Mouse (Mus musculus) gastrocnemius, postnatal 14 days (tissue): ENCODE measurements at regions not wholly inside any gene's neighbourhood (a gene's known extent, or its start where the extent isn't known, plus 50 kb on each side); places are given as distances from the start of the nearest gene placed in this dataset.
A peak's percentile ranks its signal among the peaks of the same experiment; 100 is the strongest.

Experiments
- DNase-seq: peaks from one replicate; pipeline ENCODE4 v3.0.0; 2021; ENCODE audit warnings: mixed read lengths
- intact Hi-C: fragments of 180-260 bp; cut with DNase I; formaldehyde crosslinking; loops from one replicate; pipeline ENCODE4 v1.15.1; 2025; ENCODE audit warnings: low total_unique reads

DNA sequence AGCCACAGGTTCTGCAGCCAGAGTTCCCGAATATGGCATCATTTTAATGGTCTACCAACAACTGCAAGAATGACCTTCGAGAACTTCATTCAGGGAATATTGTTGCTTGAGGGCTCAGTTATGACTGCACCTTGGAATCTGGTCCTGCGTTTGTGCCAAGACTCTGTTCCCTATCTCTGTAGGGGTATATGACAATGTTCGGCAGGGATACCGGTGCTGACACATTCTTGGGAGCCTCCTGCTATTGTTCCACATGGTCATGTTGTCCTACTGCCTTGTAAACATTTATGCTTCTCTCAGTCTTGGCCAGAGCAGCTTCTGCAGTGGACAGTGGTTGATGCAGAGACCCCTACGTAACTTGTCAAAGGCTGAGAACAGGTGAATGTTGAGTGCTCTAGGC lies 216.8 kb upstream of the Stt3b start:
- DNase-seq, result no peak
- intact Hi-C loops, result no loop called here

DNA sequence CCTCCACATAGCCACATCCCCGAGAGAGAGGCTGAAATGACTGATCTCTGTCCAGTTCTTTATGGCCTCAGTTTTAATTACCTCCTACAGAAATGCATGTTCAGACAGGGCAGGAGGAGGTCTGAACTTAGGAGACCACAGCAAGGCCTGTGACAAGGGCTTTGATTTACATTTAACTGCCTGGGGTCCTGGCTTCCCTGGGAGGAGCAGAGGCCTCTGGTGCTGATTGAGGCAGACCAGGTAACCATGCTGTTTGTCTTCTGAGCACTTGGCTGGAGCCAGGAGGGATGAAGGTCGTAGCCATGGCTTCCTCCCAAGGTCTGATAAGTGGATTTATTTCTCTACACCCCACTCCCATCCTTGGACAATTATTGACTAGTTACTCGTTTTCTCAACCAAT lies 224.0 kb upstream of the Stt3b start:
- DNase-seq, result no peak
- intact Hi-C loops, result no loop called here

DNA sequence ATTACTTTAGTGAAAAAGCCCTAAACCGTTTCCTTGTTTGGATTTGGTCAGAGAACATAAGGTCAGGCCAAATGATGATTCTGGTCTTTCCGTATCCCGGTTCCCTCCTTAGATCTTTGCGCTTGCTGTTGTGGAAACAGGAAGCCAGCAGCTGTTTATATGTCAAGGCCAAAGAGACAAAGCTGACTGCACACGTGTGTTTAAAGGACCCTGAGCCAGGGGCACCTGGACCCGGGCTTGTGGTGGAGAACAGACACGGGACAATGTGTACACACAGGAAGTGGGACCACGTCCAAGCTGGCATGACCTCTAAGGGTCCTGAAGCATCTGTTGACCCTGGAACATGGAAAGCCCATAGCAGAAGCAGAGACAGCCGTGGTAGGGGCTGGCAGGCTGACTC lies 233.4 kb upstream of the Stt3b start:
- peak; percentile 34 for DNase-seq
- intact Hi-C loops, result no loop called here

DNA sequence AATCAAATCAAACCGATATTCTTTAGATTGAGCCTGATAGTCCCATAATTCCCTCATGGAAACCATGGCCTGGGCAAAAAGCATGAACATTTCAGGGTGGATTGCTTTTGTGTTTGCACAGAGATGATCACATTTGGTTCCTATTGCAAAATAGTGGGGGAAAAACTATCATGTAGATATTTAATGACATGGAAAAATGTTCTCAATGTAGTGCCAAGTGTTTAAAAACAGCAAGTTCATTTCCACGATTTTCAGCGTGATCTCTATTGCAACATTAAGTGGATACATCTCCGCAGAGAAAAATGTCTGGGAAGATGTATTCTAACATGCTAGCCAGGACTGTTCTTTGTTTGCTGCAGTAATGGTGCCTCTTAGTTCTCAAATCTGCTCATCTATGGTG lies 235.0 kb upstream of the Stt3b start:
- no peak for DNase-seq
- intact Hi-C loops, result no loop called here

DNA sequence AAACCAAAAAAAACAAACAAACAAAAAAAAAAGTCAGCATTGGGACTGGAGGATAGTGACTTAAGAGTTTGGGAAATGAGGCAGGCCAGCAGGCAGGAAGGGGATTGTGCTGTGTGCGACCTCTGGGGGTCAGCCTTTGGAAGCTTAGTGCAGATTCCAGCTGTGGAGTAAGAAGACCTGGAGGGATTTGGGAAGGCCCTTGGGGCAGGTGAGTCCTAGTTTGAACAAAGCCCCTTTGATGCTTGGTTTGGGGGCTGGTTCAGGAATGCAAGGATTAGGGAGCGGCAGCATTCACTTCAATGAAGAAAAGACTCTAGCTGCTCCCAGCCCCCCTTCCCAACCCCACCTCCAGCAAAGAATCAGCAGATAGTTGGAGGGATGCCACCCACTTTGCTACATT lies 235.6 kb upstream of the Stt3b start:
- intact Hi-C loops, result no loop called here

DNA sequence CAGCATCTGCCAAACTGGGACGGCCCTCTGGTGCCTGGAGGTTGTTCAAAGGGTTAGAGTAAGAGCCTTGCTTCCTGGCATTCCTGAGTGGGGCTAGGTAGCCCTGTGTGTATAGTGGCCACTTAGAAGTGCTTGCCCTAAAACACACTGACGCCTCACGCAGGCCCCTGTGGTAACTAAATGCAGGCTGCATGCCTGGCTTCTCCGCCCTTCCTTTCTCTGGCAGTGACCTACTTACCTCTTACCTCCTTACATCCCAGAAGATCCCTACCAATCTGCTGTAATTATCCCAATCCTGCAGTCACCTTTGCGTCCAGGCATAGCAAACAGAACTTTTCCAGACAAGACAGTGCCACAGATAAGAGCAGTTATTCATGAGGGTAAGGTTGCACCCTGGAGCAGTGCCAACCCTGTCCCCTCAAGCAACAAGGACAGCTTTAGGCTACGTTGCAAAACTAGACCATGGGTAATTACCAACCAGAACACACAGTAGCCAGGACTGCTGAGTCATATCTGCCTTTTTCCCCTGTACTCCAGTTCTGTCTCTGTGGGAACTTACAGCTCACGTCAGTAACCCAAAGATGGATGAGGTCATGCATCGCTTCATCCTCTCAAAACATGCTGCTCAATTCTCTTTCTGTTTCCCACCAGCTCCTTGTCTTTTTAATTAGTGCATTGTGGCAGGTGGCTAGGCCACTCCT lies 237.6 kb upstream of the Stt3b start:
- intact Hi-C loops, result no loop called here
- no peak for DNase-seq

More for the DNA sequence above, 235.6 kb upstream of the Stt3b start:
- no peak for DNase-seq

DNA sequence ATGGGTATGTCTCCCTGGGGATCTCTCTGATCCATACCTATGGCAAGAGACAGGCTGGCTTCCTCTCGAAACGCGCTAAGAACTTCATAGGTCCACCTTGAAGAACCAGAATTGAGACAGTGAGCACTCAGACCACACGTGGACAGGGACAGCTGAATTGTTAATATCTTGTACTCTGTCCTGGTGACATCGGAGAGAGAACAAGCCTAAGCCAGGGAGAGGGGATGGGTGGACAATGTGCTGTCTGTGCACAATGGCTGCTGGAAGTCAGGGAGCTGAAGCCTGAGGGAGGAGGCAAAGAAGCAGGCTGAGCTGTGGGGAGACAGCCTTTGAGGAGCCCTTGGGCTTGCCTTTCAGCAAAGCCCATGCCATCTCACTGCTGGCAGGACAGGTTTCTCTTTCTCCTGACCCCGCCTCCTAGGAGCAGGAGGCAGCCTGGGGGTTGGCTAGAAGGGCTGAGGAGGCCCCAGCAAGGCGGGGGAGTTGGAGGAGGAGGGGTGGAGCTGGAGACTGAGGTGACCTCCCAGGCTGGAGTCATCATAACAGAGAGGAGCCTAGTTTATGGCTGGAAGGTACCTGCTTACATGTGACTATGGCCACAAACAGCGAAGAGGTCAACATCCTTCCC lies 238.6 kb upstream of the Stt3b start:
- intact Hi-C loops, result no loop called here
- no peak for DNase-seq

DNA sequence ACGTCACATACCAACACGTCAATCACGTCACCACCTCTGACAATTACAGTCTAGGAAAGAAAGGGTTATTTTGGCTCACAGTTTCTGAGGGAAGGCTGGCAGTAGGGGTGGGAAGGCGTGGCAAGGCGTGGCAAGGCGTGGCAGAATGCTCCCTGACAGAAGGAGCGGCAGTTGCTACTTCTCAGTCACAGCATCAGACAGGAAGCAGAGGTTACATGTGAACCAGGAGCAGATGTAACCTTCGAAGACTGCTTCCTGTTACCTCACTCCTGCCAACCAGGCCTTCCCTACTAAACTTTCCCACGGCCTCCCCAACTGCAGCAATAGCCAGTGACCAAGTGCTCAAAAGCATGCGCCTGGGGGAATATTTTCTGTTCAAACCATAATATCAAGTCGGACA lies 240.9 kb upstream of the Stt3b start:
- DNase-seq, result no peak
- intact Hi-C loops, result no loop called here

DNA sequence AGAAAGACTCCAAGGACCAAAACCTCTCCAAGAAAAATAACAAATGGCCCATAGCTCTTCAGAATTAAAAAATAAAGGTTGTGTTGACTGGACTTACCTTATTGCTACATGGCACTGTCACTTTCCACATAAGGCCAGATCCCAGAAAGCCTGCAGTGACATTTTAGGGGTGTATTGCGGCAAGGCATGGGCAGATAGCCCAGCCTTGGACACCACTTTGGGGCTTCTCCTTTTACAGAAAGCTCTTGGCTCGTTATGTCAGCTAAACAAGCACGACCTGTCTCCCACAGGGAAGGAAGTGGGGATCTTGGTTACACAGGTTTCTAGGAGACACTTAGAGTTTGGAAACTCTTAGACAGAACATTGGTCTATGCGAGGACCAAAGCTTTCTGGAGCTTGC lies 241.3 kb upstream of the Stt3b start:
- no peak for DNase-seq

DNA sequence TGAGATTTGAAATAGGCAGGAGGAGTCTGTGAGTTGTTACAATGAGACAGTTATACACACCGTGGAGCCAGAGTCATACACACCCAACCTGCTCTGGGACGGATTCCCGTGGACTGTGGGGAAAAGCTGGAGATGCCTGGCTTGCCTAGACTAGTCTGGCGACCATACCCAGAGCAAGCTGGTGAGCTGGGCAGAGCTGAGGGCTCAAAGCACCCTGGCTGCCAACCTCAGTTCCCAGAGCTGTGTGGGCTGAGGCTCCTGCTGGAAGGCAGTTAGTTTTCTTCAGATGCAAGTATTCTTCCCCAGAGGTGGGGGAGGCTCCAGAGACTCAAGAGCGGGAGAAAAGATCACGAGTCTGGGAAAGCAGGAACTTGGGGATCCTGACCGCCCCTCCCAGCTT lies 247.9 kb upstream of the Stt3b start:
- intact Hi-C loops, result no loop called here
- no peak for DNase-seq

More for the DNA sequence above, 241.3 kb upstream of the Stt3b start:
- intact Hi-C loops, result no loop called here

DNA sequence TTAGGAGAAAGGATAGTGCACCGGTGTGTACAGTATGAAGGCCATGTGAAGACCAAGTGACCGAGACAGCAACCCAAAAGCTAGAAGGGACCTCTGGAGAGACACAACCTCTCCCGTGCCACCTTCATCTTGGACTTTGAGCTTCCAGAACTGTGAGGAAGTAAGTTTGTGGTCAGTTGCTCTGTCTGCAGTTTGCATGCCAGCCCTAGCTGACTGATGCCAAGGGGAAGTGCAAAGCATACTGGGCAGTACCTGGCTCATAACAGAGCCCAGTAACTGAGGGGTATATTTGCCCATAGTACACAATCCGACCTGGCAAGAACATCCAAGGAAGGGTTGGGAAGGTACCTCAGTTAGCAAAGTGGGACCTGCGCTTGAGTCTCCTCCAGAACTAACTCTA lies 249.3 kb upstream of the Stt3b start:
- no peak for DNase-seq

DNA sequence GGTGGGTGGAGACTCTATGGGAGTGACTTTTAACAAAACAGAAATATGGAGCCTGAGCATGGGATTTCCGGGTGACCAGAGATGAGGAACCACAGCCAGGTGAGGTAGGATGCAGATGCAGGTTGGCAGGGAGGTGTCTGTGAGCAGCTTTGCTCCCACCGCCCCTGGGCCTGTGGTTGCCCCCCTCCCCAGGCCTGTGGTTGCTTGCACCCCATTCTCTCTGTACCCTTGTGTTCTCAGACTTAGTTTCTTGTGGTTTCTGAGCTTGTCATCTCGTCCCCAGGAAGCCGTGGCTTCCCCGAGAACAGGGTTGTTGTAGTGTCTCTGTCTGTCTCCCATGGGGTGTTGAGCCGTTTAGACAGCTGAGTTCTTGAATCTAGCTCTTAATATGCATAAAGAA lies 251.0 kb upstream of the Stt3b start:
- intact Hi-C loops, result no loop called here
- DNase-seq, result no peak

More for the DNA sequence above, 249.3 kb upstream of the Stt3b start:
- intact Hi-C loops, result no loop called here

DNA sequence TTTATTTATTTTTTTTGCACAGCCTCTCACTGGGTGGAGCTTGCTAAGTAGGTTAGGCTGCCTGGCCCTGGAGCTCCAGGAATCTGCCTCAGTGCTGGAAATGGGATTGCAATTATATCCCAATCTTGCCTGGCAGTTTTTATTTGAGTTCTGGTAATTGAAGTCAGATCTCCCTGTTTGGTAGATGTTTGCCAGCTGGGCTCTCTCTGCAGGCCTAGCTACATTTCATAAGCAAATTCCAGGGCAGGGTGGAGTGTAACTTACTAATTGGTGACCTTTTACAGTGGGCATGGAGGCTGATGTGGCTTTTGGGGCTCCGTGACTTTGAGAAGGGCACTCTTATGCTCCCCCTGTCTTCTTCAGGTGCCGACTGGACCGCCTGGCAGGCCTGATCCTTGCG lies 252.6 kb upstream of the Stt3b start:
- DNase-seq, result no peak
- intact Hi-C loops, result no loop called here

DNA sequence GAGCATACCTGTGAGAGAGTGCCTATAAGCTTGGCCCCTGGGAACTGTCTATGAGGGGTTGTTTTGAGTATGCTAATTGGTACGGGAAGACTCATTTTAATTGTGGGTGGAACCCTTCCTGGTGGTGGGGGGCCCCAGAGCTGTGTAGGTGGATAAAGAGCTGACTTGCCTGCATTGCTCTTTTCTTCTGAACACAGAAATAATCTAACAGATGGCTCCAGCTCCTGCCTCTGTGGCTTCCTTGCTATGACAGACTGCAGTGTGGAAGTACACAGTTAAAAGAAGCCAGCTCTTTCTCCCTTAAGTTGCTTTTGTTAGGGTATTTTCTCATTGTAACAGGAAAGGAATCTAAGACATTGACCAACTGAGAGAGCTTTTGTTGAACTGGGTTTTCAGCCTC lies 254.1 kb upstream of the Stt3b start:
- DNase-seq, result no peak
- intact Hi-C loops, result no loop called here

DNA sequence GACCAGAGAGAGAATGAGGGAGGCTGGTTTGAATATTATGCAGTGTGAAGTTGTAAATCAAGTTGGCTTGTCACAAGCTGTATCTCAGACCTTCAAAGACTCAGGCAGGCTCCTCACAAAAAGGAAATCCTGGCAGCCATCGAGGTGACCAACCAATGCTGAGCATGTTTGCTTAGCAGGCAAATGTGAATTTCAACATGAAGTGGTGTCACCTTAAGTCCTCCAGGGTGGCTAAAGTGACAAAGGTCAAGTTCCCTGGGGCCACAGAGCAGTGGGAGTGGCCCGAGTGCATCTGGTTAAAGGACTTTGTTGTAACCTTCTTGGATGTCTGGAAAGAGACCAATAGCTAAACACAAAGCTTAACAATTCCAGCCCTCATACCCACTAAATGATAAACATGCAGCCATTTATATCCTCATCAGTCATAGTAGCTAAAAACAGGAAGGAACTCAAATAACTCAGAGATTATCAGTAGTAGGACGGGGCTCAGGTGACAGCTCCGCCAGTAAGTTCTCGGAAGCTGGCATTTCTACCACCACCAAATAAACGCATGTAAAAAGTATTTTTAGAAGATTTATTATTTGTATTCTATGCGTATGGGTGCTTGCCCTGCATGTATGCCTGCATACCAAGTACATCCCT lies 258.6 kb upstream of the Stt3b start:
- intact Hi-C loops, result no loop called here
- DNase-seq, result no peak

DNA sequence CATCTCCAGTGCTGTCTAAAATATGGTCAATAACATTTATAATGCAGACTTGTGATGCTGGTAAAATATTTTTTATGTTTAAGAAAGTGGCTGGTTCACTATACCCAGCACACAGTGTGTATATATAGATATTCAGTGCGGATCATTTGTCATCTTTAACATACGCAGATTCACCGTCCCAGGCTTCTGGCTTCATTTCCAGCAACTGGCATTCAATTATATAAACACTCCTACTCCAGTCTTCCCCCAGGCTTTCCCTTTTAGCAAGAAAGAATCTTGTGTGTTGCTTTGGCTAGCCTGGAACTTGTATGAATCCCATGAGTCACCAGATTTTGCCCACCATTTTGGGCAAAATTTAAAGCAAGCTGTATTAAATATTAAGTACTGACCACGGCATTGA lies 260.8 kb upstream of the Stt3b start:
- intact Hi-C loops, result no loop called here

DNA sequence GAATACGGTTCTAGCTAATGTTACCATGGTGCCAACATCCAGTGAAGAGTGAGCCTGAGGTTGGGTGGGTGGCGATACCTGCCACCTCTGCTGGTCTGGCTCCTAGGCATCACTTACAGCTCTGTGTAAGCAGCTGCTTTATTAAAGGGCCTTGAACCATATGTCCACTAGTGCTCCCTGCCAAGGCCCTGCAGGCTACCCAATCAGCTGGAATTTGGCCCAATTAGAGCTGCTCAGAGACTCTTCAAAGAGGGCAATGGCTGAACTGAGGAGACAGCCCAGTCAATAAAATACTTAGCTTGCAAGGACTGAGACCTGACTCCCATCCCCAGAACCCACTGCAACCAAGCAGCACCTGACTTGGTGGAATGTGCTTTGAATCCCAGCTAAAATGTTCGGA lies 270.9 kb upstream of the Stt3b start:
- intact Hi-C loops, result no loop called here
- DNase-seq, result no peak

More for the DNA sequence above, 260.8 kb upstream of the Stt3b start:
- DNase-seq, result no peak

DNA sequence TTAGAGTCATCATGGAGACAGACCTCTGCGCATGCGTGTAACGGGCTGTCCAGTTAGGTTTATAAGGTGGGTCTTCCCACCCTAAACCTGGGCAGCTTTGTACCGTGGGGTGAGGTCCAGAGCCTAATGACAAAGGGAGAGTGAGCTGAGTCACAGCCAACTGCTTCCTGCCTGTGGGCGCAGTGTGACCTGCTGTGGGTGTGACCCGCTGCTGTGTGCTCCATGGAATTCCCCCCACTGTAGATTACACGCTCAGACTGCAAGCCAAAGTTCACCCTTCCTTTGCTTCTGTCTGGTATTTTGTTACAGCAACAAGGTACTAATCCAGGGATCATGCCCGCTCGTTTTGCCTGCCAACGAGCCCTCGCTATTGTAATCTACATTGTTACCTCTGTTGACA lies 273.3 kb upstream of the Stt3b start:
- no peak for DNase-seq
- intact Hi-C loops, result no loop called here

DNA sequence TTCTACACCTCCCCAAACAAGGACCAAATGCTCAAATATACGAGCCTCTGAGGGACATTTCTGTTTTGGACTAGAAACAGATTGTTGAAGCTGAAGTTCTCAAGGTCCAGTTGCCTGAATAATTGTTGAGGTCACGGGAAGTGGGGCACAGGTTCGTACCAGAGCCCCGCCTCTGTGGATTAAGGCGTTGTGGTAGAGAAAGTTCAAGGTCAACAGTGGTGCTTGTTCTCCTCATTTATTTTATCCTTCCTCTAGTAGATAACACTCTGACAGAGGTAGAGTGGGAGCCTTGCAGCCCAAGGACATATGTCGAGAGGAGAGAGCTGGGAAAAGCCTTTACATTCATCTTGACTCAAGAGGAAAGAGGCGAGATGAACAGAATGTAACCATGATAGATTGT lies 274.7 kb upstream of the Stt3b start:
- no peak for DNase-seq
- intact Hi-C loops, result no loop called here

DNA sequence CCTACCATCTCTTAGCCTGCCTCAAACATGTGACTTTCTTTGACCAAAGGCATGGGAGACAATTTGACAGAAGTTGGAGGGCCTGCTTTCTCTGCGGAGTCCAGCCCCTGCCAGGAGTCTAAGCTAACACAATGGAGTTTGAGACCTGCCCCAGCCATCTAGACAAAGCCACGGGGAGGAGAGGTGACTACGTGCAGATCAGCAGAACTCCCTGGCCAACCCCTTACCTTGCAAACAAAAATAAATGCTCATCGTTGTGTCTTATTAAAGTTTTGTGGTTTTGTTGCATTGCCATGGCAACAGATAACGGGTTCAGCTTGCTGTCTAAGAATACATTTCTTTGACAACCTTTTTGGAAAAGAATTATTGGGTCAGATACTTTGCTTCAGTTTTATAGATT lies 282.2 kb upstream of the Stt3b start:
- intact Hi-C loops, result no loop called here
- no peak for DNase-seq

DNA sequence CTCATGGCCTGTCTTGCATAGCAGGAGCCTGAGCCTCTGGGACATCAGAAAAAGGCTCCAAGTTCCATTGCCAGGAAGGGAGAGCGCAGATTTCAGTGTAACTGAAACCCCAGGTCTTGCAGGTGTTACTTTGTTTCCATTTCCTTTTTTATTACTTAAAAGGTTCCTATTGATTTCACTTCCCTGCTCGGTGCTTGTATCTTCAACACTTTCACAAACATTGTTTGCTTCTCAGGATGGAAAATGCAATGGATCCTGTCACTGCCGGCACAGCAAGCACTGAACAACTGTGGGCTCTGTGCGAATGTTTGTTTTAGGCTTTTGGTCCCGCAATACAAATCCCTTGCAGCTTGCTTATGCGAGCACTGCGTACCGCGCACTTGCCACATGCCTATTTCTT lies 290.0 kb upstream of the Stt3b start:
- no peak for DNase-seq
- intact Hi-C loops, result no loop called here
